Mouse (Mus musculus) heart, embryonic 11.5 days (tissue): Measurements from ENCODE around the gene Nccrp1. TPM values are rescaled to one million over a fixed set of nuclear protein-coding genes. Genes with fewer than 3 reads are reported as not detected.
"Not testable (repeated sequence)": the region's sequence is repeated elsewhere in the genome, so short reads cannot be mapped to it uniquely, and the experiment has no call there.

Experiments used
- ATAC-seq: fragments of 200-750 bp; cut with Nextera tagmentation; replicated peaks from 2 replicates; pipeline ENCODE4 v1.8.0; 2017; ENCODE audit warnings: moderate library complexity; ENCODE audit not compliant: insufficient number of reproducible peaks, low FRiP score, low TSS enrichment
- H3K27ac ChIP-seq: fragments of 300-500 bp; sonication (generic); 2 replicates; pipeline ENCODE4 v1.5.1; 2014; ENCODE audit warnings: mild to moderate bottlenecking, low read depth, low read length
- H3K27me3 ChIP-seq: fragments of 300-500 bp; sonication (generic); 2 replicates; pipeline ENCODE4 v1.6.1; 2014; ENCODE audit warnings: mild to moderate bottlenecking, low read length, mixed read lengths; ENCODE audit not compliant: control insufficient read depth, insufficient read depth
- H3K36me3 ChIP-seq: fragments of 300-500 bp; sonication (generic); 2 replicates; pipeline ENCODE4 v1.6.1; 2014; ENCODE audit warnings: mild to moderate bottlenecking, low read length, moderate library complexity, mixed read lengths; ENCODE audit not compliant: control insufficient read depth, insufficient read depth
- H3K4me1 ChIP-seq: fragments of 300-500 bp; sonication (generic); 2 replicates; pipeline ENCODE4 v1.6.1; 2014; ENCODE audit warnings: low read length; ENCODE audit not compliant: control insufficient read depth, insufficient read depth
- H3K4me2 ChIP-seq: fragments of 300-500 bp; sonication (generic); 2 replicates; pipeline ENCODE4 v1.6.1; 2014; ENCODE audit warnings: mild to moderate bottlenecking, moderate library complexity
- H3K4me3 ChIP-seq: fragments of 300-500 bp; sonication (generic); 2 replicates; pipeline ENCODE4 v1.5.1; 2014; ENCODE audit warnings: low read depth, low read length
- H3K9ac ChIP-seq: fragments of 300-500 bp; sonication (generic); 2 replicates; pipeline ENCODE4 v1.6.1; 2014; ENCODE audit warnings: mild to moderate bottlenecking, low read depth, low read length, moderate library complexity
- H3K9me3 ChIP-seq: fragments of 300-500 bp; sonication (generic); replicated peaks from 2 replicates; pipeline ENCODE4 v1.6.1; 2016; ENCODE audit warnings: low read length; ENCODE audit not compliant: control insufficient read depth
- WGBS: fragments of 180-500 bp; shearing (Covaris S2); extraction: QIAGEN DNeasy Blood & Tissue Kit; methylation state at CpG from one replicate; pipeline ENCODE4 v1.1.7; 2014; ENCODE audit not compliant: insufficient replicate concordance; 5-methylcytosine and 5-hydroxymethylcytosine counted together
- polyA plus RNA-seq: library from polyadenylated mRNA; unstranded; fragments of >200 nt; fragmentation: Nextera tagmentation; extraction: Ambion mirVana; gene quantifications from 2 replicates; pipeline ENCODE4 v1.2.1, GENCODE M21; 2014

Gene Nccrp1
- polyA plus RNA-seq, 1 experiment from 2014 or later: not detected

DNA sequence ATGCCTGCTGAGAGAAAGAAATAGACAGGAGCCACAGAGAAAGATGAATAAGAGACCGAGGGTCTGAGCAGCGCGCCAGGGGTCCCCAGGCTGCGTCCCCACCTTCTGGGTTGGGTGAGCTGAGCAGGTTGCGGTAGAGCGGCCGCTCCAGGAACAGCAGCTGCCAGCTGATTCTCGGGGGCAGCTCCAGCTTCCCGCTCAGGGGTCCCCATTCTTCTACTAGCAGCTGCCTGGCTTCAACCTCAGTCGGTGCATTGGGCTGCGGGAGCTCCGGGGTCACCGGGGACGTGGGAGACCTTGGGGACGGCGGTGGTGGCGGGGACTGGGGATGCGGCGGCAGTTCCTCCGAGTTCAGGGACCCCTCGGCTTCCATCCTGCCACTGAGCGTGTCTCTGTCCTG, 405 bp downstream of the Nccrp1 start:
- Histone ChIP-seq H3K4me2 (peak overlapping the region; percentile 54), H3K36me3 (no peaks in the 10 kb centered on the region), H3K27ac (no peak overlapping the region), H3K9ac (no peak overlapping the region; the same call in 1 of the 2 replicates), H3K27me3 (peaks cover 46% of the 10 kb centered on the region), H3K9me3 (no peaks in the 10 kb centered on the region), H3K4me3 (peak overlapping the region; percentile 31), H3K4me1 (peaks cover 9% of the 10 kb centered on the region; the same call in 1 of the 2 replicates)
- no peak for ATAC-seq
- WGBS: 2% methylated on average over 18 of the region's 22 CpGs

DNA sequence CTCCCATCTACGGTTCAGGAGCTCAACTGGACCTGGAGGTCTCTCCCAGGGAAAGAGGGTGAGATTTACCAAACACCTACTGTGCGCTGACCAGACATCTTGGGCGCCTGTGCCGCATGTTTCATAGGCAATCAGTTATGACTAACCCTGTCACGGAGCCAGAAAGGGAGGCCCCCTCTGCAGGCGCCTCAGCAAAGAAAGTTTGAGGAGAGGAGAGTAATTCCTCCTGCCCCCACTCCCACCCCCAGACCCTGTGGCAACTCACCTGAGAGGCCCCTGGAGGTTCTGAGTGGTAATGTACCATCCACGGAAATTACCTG, 1.2 kb downstream of the Nccrp1 start:
- H3K36me3 ChIP-seq: no peaks in the 10 kb centered on the region
- H3K4me1 ChIP-seq: peaks cover 9% of the 10 kb centered on the region; the same call in 1 of the 2 replicates
- H3K4me2 ChIP-seq: no peak overlapping the region
- ATAC-seq: no peak
- no peak overlapping the region for H3K4me3 ChIP-seq
- H3K27me3 ChIP-seq: peaks cover 46% of the 10 kb centered on the region
- no peak overlapping the region for H3K27ac ChIP-seq
- H3K9ac ChIP-seq: no peak overlapping the region
- 46% methylated on average over 7 of the region's 7 CpGs for WGBS
- H3K9me3 ChIP-seq: no peaks in the 10 kb centered on the region

DNA sequence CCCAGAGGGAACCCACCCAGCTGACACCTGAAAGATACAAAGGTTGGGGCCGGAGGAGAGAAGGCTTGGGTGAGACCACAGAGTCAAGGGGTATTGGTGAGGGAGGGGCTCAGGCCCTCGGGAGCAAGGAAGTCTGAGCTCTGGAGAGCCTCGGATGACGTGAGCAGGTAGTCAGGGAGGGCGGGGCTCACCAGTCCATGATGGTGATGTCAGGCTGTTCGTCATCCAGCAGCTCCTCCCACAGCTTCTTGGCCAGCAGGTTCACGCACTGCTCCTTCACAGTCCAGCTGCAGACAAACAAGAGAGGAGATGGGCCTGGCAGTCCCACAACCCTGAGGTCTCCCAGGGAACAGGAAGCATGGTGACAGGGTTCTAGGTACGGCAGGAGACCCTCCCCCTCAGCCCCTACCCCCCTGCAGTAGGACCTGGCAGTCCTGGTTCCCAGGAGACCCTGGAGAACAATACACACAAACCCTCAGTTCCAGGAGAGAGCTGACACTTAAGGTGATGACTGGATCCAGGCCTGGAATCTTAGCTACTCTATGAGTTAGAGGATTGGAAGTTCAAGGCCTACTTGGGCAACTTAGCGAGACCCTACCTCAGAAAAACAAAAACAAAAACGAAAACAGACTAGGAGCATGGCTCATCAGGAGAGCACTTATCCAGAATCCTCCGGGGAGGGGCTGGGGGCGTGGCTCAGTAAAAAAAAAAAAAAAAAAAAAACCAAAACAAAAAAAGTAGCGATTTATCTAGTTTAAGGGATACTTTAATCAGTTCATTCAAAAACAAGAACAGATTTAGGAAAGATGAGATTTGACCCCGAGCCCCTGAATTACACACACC, 1.8 kb downstream of the Nccrp1 start:
- Histone ChIP-seq H3K27ac (no peak overlapping the region), H3K4me1 (peaks cover 9% of the 10 kb centered on the region; the same call in 1 of the 2 replicates), H3K27me3 (peaks cover 46% of the 10 kb centered on the region), H3K9ac (no peak overlapping the region), H3K4me2 (no peak overlapping the region), H3K4me3 (no peak overlapping the region), H3K9me3 (no peaks in the 10 kb centered on the region), H3K36me3 (no peaks in the 10 kb centered on the region)
- no peak for ATAC-seq
- WGBS: 22% methylated on average over 14 of the region's 14 CpGs

DNA sequence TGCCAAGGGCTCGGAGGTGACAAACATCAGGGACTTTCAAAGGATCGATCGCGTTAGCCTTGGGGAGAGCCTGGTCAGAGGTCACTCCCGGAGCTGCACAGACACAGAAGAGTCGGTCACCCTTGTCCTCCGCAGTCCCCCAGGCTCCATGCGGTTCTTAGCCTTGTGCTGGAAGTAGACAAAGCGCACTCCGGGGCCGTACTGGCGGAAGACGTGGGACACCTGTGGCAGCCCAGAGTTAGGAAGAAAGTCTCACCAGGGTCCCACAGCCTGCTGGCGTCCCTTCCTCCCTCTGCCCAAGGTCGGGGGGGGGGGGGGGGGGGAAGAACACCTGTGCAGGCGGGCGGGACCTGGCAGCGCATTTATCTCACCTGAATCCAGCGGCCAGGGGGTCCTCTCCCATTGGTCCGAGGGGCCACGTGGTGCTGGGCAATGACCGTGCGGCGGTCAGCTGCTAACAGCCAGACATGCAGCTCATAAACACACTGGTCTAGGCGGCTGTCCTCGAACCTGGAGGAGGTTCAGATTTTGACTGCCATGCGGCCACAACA, 2.9 kb downstream of the Nccrp1 start:
- ATAC-seq: no peak
- no peak overlapping the region for H3K27ac ChIP-seq

DNA sequence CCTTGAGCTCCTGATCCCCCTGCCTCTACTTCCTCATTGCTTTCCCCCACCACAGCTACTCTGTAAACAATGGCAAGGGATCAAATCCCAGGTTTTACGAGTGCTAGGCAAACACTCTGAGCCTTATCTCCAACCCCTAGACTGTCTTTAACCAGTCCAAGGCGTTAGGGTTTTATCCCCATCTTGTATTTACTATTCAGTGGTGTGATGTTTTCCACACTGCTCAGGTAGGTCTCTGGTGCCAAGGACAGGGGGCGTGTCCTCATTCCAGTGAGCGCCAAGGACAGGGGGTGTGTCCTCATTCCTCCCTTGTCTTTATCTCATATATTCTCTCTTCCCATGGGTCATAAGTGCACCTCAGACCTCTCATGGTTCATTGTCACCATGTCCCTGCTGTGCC, 6.5 kb downstream of the Nccrp1 start, which contains the start of gene Sycn:
Gene Sycn, plus strand, starts transcription at position 360 of the 400 bp plus-strand sequence.
- ATAC-seq: no peak
- WGBS: 61% methylated on average over 4 of the region's 4 CpGs
- Histone ChIP-seq H3K9me3 (no peaks in the 10 kb centered on the region), H3K27me3 (peaks cover 17% of the 10 kb centered on the region), H3K4me3 (no peak within 1 kb of the TSS), H3K4me1 (no peaks in the 10 kb centered on the region), H3K36me3 (no peaks in the 10 kb centered on the region), H3K9ac (no peak within 1 kb of the TSS), H3K4me2 (no peak within 1 kb of the TSS), H3K27ac (no peak within 1 kb of the TSS)

More for the DNA sequence above, 2.9 kb downstream of the Nccrp1 start:
- Histone ChIP-seq H3K4me2 (peak overlapping the region; percentile 55), H3K9me3 (no peaks in the 10 kb centered on the region), H3K36me3 (no peaks in the 10 kb centered on the region), H3K9ac (no peak overlapping the region), H3K4me3 (0 out of 2 replicates have a peak overlapping the region, but pooled peaks have one; percentile 14), H3K4me1 (peaks cover 9% of the 10 kb centered on the region; the same call in 1 of the 2 replicates), H3K27me3 (peaks cover 46% of the 10 kb centered on the region)
- WGBS: 8% methylated on average over 26 of the region's 27 CpGs

DNA sequence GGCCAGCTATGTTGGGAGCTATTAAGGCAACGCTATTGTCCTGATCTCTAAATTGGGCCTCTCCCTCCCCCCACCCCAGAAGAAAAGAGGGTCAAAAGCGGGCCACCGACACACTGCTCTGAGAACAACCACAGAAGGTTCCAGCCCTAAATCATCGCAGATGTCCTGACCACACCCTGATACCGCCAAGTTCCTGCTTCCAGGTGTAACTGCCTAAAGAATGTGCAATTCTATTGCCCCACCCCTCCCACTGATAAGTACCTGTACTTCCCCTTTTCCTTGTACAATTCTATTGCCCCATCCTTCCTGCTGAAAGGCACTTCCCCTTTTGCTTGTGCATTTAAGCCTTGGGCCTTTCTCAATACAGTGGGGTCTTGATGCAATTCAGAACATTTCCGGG, 8.2 kb downstream of the Nccrp1 start:
- ATAC-seq, H3K9ac ChIP-seq, H3K27ac ChIP-seq, H3K4me1 ChIP-seq, H3K27me3 ChIP-seq, H3K9me3 ChIP-seq, H3K4me2 ChIP-seq, H3K36me3 ChIP-seq, H3K4me3 ChIP-seq: not testable (repeated sequence)
- WGBS: 84% methylated on average over 6 of the region's 6 CpGs

DNA sequence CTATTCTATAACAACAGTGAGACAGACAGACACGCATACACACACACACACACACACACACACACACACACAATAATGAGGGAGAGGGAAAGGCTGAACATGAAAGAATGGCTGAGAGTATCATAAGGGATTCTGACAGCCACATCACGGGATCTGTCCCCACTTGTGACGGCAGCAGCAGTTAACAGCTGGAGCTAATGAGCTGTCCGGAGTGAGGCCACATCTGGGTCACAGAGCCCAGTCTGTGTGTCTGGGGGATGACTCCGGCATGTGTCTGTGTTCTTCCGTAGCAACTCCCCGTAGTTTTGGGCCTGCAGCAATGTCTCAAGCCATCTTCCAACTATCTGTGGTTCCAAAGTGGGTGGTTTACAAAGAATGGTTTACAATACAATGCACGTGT, 15.0 kb downstream of the Nccrp1 start:
- H3K4me2 ChIP-seq: no peak overlapping the region
- no peak overlapping the region for H3K27ac ChIP-seq
- no peaks in the 10 kb centered on the region for H3K4me1 ChIP-seq
- no peaks in the 10 kb centered on the region for H3K9me3 ChIP-seq
- WGBS: 67% methylated on average over 8 of the region's 8 CpGs
- ATAC-seq: no peak
- no peak overlapping the region for H3K4me3 ChIP-seq
- H3K36me3 ChIP-seq: no peaks in the 10 kb centered on the region
- peaks cover 6% of the 10 kb centered on the region; the same call in 1 of the 2 replicates for H3K27me3 ChIP-seq
- H3K9ac ChIP-seq: no peak overlapping the region

DNA sequence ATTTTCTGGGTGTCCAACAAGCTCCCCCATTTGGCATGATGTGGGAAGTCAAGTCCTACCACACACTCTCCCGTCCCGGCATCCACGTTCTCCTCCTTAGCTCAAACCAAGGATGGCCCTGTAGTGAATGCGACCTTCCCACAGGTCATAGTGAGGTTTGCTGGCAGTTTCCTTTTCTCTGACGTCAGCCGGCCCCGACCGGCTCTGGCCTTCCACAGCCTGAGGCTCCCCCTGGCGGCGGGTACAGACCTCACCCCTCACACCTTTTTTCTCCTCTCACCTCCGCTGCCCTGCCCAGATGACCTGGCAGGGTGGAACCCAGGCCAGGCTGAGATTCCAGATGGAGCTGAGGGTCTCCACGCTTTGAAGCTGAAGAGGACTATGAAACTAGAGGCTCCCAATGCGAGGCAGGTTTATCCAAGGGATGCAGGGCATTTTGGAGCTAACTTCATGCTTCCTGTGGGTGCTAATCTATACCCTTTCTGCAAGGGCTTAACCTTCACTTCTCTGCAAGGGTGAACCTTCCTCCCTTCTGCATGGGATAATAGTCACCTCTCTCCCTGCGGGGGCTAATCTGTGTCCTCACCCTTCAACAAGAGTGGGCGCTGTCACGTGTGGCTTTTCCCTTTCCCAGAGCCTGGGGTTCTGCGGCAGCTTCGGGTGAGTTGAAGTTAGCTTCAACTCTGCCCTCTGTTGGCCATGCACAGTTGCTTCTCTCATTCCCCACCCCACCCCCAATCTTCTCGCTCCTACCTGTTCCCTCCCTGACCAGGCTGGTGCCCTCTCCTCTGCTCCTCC, 18.9 kb downstream of the Nccrp1 start:
- whole genome bisulfite sequencing: 6% methylated on average over 19 of the region's 19 CpGs
- Histone ChIP-seq H3K4me2 (peak overlapping the region; percentile 14; the same call in 1 of the 2 replicates), H3K27ac (no peak overlapping the region), H3K4me3 (no peak overlapping the region), H3K9ac (no peak overlapping the region), H3K4me1 (no peaks in the 10 kb centered on the region), H3K36me3 (no peaks in the 10 kb centered on the region), H3K27me3 (peaks cover 6% of the 10 kb centered on the region; the same call in 1 of the 2 replicates), H3K9me3 (no peaks in the 10 kb centered on the region)
- no peak; the same call in 1 of the 2 replicates for ATAC-seq
